Comparison of ENCODE assay signal across 13 mouse cellular contexts in genomic region chr10:75315756-75316155, GRCm38 (mm10). TPM values are rescaled to one million over a fixed set of nuclear protein-coding genes. Genes with fewer than 3 reads are reported as not detected.
DNase-seq lines count a peak whose midpoint lies in the region; ATAC-seq and TF ChIP-seq lines count a peak whose summit lies in the region.
"Had no signal": no experiment of that assay in that cellular context is flagged by ENCODE, and none has a peak within 500 bp of the region (broad histone marks: within the 10 kb centered on the region; RNA-seq: fewer than 3 reads in every experiment).

No protein-coding gene starts in this region.

- H3K4me1 ChIP-seq in forebrain, embryonic 14.5 days (ENCODE audit: control insufficient read depth, insufficient read depth, low read length) = peaks cover 2% of the 10 kb centered on the region; the same call in 1 of the 2 replicates
- H3K4me1 ChIP-seq in forebrain, embryonic 11.5 days (replicated peaks; ENCODE audit: control insufficient read depth, insufficient read depth, low read length) = peaks cover 3% of the 10 kb centered on the region; the same call in 1 of the 2 replicates
- H3K4me1 ChIP-seq in hindbrain, postnatal 0 days (ENCODE audit: insufficient read depth, low read length) = peaks cover 5% of the 10 kb centered on the region
- peaks cover 7% of the 10 kb centered on the region; the same call in 1 of the 2 replicates for H3K4me1 ChIP-seq in hindbrain, embryonic 14.5 days (replicated peaks; ENCODE audit: control insufficient read depth, insufficient read depth, low read length)

- no peak overlapping the region for H3K4me2 ChIP-seq in forebrain, embryonic 14.5 days (ENCODE audit: low read length)
- H3K4me2 ChIP-seq in forebrain, embryonic 11.5 days (ENCODE audit: low read depth, low read length, severe bottlenecking) = no peak overlapping the region
- no peak overlapping the region for H3K4me2 ChIP-seq in hindbrain, postnatal 0 days (ENCODE audit: low read depth, low read length)
- H3K4me2 ChIP-seq in hindbrain, embryonic 14.5 days (replicated peaks) = no peak overlapping the region

- no peak; the same call in 1 of the 2 replicates for ATAC-seq in forebrain, embryonic 14.5 days
- ATAC-seq in forebrain, embryonic 11.5 days (replicated peaks; ENCODE audit: low FRiP score) = no peak
- ATAC-seq in hindbrain, postnatal 0 days = no peak
- no peak for ATAC-seq in hindbrain, embryonic 14.5 days (ENCODE audit: low FRiP score)

- H3K27me3 ChIP-seq in forebrain, embryonic 14.5 days (replicated peaks; ENCODE audit: control insufficient read depth, insufficient read depth, low read length) = peaks cover 21% of the 10 kb centered on the region
- H3K27me3 ChIP-seq in forebrain, embryonic 11.5 days (ENCODE audit: control insufficient read depth, insufficient read depth, low read length) = peaks cover 14% of the 10 kb centered on the region
- H3K27me3 ChIP-seq in hindbrain, postnatal 0 days (ENCODE audit: insufficient read depth, low read length) = 0 out of 2 replicates have a peak, but pooled peaks cover 12% of the 10 kb centered on the region
- peaks cover 24% of the 10 kb centered on the region for H3K27me3 ChIP-seq in hindbrain, embryonic 14.5 days (ENCODE audit: control insufficient read depth, insufficient read depth, low read length)

- WGBS in forebrain, embryonic 14.5 days = 65% methylated on average over 8 of the region's 8 CpGs
- 81% methylated on average over 8 of the region's 8 CpGs for WGBS in forebrain, embryonic 11.5 days
- WGBS in hindbrain, postnatal 0 days = 55% methylated on average over 8 of the region's 8 CpGs
- WGBS in hindbrain, embryonic 14.5 days = 76% methylated on average over 8 of the region's 8 CpGs

- no peak overlapping the region for H3K9ac ChIP-seq in forebrain, embryonic 14.5 days (ENCODE audit: low read length)
- no peak overlapping the region for H3K9ac ChIP-seq in forebrain, embryonic 11.5 days (ENCODE audit: low read length)
- H3K9ac ChIP-seq in hindbrain, postnatal 0 days (replicated peaks; ENCODE audit: low read length) = no peak overlapping the region
- H3K9ac ChIP-seq in hindbrain, embryonic 14.5 days = no peak overlapping the region
- H3K9ac ChIP-seq: hindbrain, embryonic 12.5 days; intestine, embryonic 15.5 days had no signal

- peak; percentile 17; the same call in 1 of the 2 replicates for TF ChIP-seq CTCF in hindbrain, postnatal 0 days (IDR thresholded peaks at IDR 0.05; ENCODE audit: low read depth)

- DNase-seq in forebrain, embryonic 14.5 days (ENCODE audit: low spot score) = peak; percentile 28
- no peak for DNase-seq in forebrain, embryonic 11.5 days (ENCODE audit: low spot score)
- peak; percentile 59 for DNase-seq in hindbrain, postnatal 0 days (ENCODE audit: low spot score)
- DNase-seq in hindbrain, embryonic 14.5 days (ENCODE audit: low spot score) = no peak
- peak; percentile 31 for DNase-seq in right cerebral cortex, postnatal 14 days
- DNase-seq in right cerebral cortex, postnatal 36 days (ENCODE audit: low spot score in 2 of 2) = no peak
- no peak for DNase-seq in kidney, postnatal 10 days
- DNase-seq: gastrocnemius, postnatal 14 days; lung, adult 2 months had no signal

- H3K4me3 ChIP-seq in forebrain, embryonic 14.5 days (ENCODE audit: low read depth, low read length) = no peak overlapping the region
- H3K4me3 ChIP-seq in forebrain, embryonic 11.5 days (ENCODE audit: low read depth, low read length) = no peak overlapping the region
- H3K4me3 ChIP-seq in hindbrain, postnatal 0 days (ENCODE audit: low read length) = no peak overlapping the region
- no peak overlapping the region for H3K4me3 ChIP-seq in hindbrain, embryonic 14.5 days (replicated peaks; ENCODE audit: low read length)

- no peaks in the 10 kb centered on the region for H3K9me3 ChIP-seq in forebrain, embryonic 14.5 days (replicated peaks; ENCODE audit: control insufficient read depth, low read length)
- H3K9me3 ChIP-seq in forebrain, embryonic 11.5 days (ENCODE audit: control insufficient read depth, low read length) = no peaks in the 10 kb centered on the region
- H3K9me3 ChIP-seq in hindbrain, postnatal 0 days (ENCODE audit: low read length) = no peaks in the 10 kb centered on the region
- no peaks in the 10 kb centered on the region for H3K9me3 ChIP-seq in hindbrain, embryonic 14.5 days (ENCODE audit: control insufficient read depth, low read length)
- H3K9me3 ChIP-seq: hindbrain, embryonic 12.5 days; intestine, embryonic 15.5 days had no signal

- H3K36me3 ChIP-seq in forebrain, embryonic 14.5 days (ENCODE audit: control insufficient read depth, insufficient read depth, low read length) = peaks cover 26% of the 10 kb centered on the region
- no peaks in the 10 kb centered on the region; the same call in 1 of the 2 replicates for H3K36me3 ChIP-seq in forebrain, embryonic 11.5 days (ENCODE audit: control insufficient read depth, insufficient read depth, low read length)
- H3K36me3 ChIP-seq in hindbrain, postnatal 0 days (ENCODE audit: insufficient read depth, low read length) = peaks cover 20% of the 10 kb centered on the region
- H3K36me3 ChIP-seq in hindbrain, embryonic 14.5 days (replicated peaks; ENCODE audit: control insufficient read depth, insufficient read depth) = peaks cover 21% of the 10 kb centered on the region

- no peak overlapping the region for H3K27ac ChIP-seq in forebrain, embryonic 14.5 days (ENCODE audit: low read depth, low read length)
- no peak overlapping the region for H3K27ac ChIP-seq in forebrain, embryonic 11.5 days (ENCODE audit: low read depth, low read length)
- H3K27ac ChIP-seq in hindbrain, postnatal 0 days = no peak overlapping the region
- no peak overlapping the region for H3K27ac ChIP-seq in hindbrain, embryonic 14.5 days
- H3K27ac ChIP-seq: hindbrain, embryonic 12.5 days; intestine, embryonic 15.5 days; macrophage; stomach, postnatal 0 days had no signal

RNA-seq across cellular contexts. Expression of gene Adora2a, which starts 0.9 kb away (rescaled TPM):
- polyA plus RNA-seq in forebrain, embryonic 14.5 days (2014; fragmentation: Nextera tagmentation; extraction: Ambion mirVana) = 8.8 and 12.5 TPM in 2 replicates
- 2.5 and 4.2 TPM in 2 replicates for polyA plus RNA-seq in forebrain, embryonic 11.5 days (2014; fragmentation: Nextera tagmentation; extraction: Ambion mirVana)
- 4.7 and 8.5 TPM in 2 replicates for total RNA-seq in hindbrain, postnatal 0 days (2014; rRNA removed)
- 1.7 TPM in 2 replicates for polyA plus RNA-seq in hindbrain, postnatal 0 days (2015; fragmentation: Nextera tagmentation; extraction: Ambion mirVana)
- 4.9 and 5.2 TPM in 2 replicates for polyA plus RNA-seq in hindbrain, embryonic 14.5 days (2014; fragmentation: Nextera tagmentation; extraction: Ambion mirVana)

Comparison
In these comparisons a context has a peak if more than half of its experiments do, and no peak if none do; other contexts are left out.
1. DNase-seq: peak in forebrain, embryonic 14.5 days (single experiment), hindbrain, postnatal 0 days (single experiment) and right cerebral cortex, postnatal 14 days (single experiment); none in forebrain, embryonic 11.5 days (single experiment), hindbrain, embryonic 14.5 days (single experiment), right cerebral cortex, postnatal 36 days (0 of 2) and kidney, postnatal 10 days (single experiment).